Mouse (Mus musculus) neural tube, embryonic 14.5 days (tissue): ENCODE data around the gene Ubr4. TPM values are rescaled to one million over a fixed set of nuclear protein-coding genes. Genes with fewer than 3 reads are reported as not detected.

Experiments
- ATAC-seq: fragments of 200-750 bp; cut with Nextera tagmentation; 2 replicates; pipeline ENCODE4 v1.8.0; 2017; ENCODE audit warnings: low read depth, mild to moderate bottlenecking, moderate TSS enrichment, moderate library complexity
- H3K27ac ChIP-seq: fragments of 300-500 bp; sonication (generic); 2 replicates; pipeline ENCODE4 v1.5.1; 2014; ENCODE audit warnings: low read depth, mild to moderate bottlenecking, control low read depth, low read length, moderate library complexity, mixed read lengths
- H3K27me3 ChIP-seq: fragments of 300-500 bp; sonication (generic); 2 replicates; pipeline ENCODE4 v1.6.1; 2014; ENCODE audit warnings: low read length; ENCODE audit not compliant: control insufficient read depth, insufficient read depth
- H3K36me3 ChIP-seq: fragments of 300-500 bp; sonication (generic); 2 replicates; pipeline ENCODE4 v1.6.1; 2014; ENCODE audit warnings: low read length, mixed read lengths; ENCODE audit not compliant: control insufficient read depth, insufficient read depth
- H3K4me1 ChIP-seq: fragments of 300-500 bp; sonication (generic); 2 replicates; pipeline ENCODE4 v1.6.1; 2014; ENCODE audit warnings: low read length; ENCODE audit not compliant: control insufficient read depth, insufficient read depth
- H3K4me2 ChIP-seq: fragments of 300-500 bp; sonication (generic); 2 replicates; pipeline ENCODE4 v1.6.1; 2014; ENCODE audit warnings: mild to moderate bottlenecking, low read depth, low read length, control low read depth
- H3K4me3 ChIP-seq: fragments of 300-500 bp; sonication (generic); 2 replicates; pipeline ENCODE4 v1.5.1; 2014; ENCODE audit warnings: low read depth, low read length, control low read depth, mixed read lengths
- H3K9ac ChIP-seq: fragments of 300-500 bp; sonication (generic); replicated peaks from 2 replicates; pipeline ENCODE4 v1.6.1; 2014; ENCODE audit warnings: low read depth, mild to moderate bottlenecking, control low read depth, low read length, mixed read lengths
- H3K9me3 ChIP-seq: fragments of 300-500 bp; sonication (generic); 2 replicates; pipeline ENCODE4 v1.6.1; 2016; ENCODE audit warnings: low read length; ENCODE audit not compliant: control insufficient read depth
- WGBS: fragments of 180-500 bp; shearing (Covaris S2); extraction: QIAGEN DNeasy Blood & Tissue Kit; methylation state at CpG from one replicate; pipeline ENCODE4 v1.1.7; 2014; 5-methylcytosine and 5-hydroxymethylcytosine counted together
- polyA plus RNA-seq: library from polyadenylated mRNA; unstranded; fragments of >200 nt; fragmentation: Nextera tagmentation; extraction: Ambion mirVana; gene quantifications from 2 replicates; pipeline ENCODE4 v1.2.1, GENCODE M21; 2014

Ubr4 gene
- polyA plus RNA-seq, 1 experiment from 2014 or later, result 99.2 TPM

- Histone ChIP-seq H3K4me3 (no peak overlapping the region), H3K27me3 (no peaks in the 10 kb centered on the region), H3K4me1 (no peaks in the 10 kb centered on the region), H3K9me3 (no peaks in the 10 kb centered on the region), H3K9ac (no peak overlapping the region), H3K36me3 (peaks cover 17% of the 10 kb centered on the region), H3K4me2 (no peak overlapping the region), H3K27ac (no peak overlapping the region)
- 94% methylated on average over 11 of the region's 11 CpGs for WGBS
- no peak for ATAC-seq
These were observed 34.0 kb upstream of the Ubr4 start for GRCm38 (mm10) chr4:139318449-139318848.

DNA sequence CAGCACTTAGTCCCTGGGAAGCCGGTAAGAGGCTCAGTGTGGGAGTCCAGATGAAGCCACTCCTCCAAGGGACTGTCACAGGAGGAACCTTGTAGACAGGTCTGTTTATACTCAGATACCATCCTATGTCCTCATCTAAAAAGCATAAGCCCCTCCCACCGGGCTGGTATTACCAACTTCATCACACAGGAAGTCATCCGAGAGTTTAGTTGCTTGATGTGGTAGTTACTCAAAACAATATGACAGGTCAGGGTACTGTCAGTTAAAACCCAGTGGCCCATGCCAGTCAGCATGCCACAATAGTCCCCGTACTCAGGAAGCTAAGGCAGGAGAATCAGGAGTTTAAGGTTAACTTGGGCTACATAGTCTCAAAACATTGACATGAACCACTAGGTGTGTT lies 32.7 kb upstream of the Ubr4 start:
- H3K9ac ChIP-seq, result no peak overlapping the region
- H3K4me1 ChIP-seq, result no peaks in the 10 kb centered on the region
- H3K4me3 ChIP-seq, result no peak overlapping the region
- no peak overlapping the region for H3K4me2 ChIP-seq
- H3K9me3 ChIP-seq, result no peaks in the 10 kb centered on the region
- no peaks in the 10 kb centered on the region for H3K27me3 ChIP-seq
- no peak overlapping the region for H3K27ac ChIP-seq
- no peak for ATAC-seq
- peaks cover 12% of the 10 kb centered on the region for H3K36me3 ChIP-seq
- WGBS, result 96% methylated on average over 4 of the region's 4 CpGs

GRCm38 (mm10) chr4:139330605-139331004 lies 21.8 kb upstream of the Ubr4 start:
- no peak overlapping the region for H3K4me2 ChIP-seq
- no peaks in the 10 kb centered on the region for H3K9me3 ChIP-seq
- no peak overlapping the region for H3K4me3 ChIP-seq

GRCm38 (mm10) chr4:139334631-139335295 lies 17.6 kb upstream of the Ubr4 start:
- 76% methylated on average over 5 of the region's 9 CpGs for WGBS
- ATAC-seq, result no peak
- Histone ChIP-seq H3K4me3 (no peak overlapping the region), H3K36me3 (no peaks in the 10 kb centered on the region), H3K4me1 (no peaks in the 10 kb centered on the region), H3K27ac (no peak overlapping the region), H3K9ac (no peak overlapping the region), H3K27me3 (no peaks in the 10 kb centered on the region; the same call in 1 of the 2 replicates), H3K4me2 (no peak overlapping the region), H3K9me3 (no peaks in the 10 kb centered on the region)

More at GRCm38 (mm10) chr4:139330605-139331004, 21.8 kb upstream of the Ubr4 start:
- H3K9ac ChIP-seq, result no peak overlapping the region
- WGBS, result 12% methylated on average over 10 of the region's 10 CpGs
- H3K36me3 ChIP-seq, result no peaks in the 10 kb centered on the region
- ATAC-seq, result no peak
- no peak overlapping the region for H3K27ac ChIP-seq
- no peaks in the 10 kb centered on the region for H3K27me3 ChIP-seq
- H3K4me1 ChIP-seq, result no peaks in the 10 kb centered on the region

DNA sequence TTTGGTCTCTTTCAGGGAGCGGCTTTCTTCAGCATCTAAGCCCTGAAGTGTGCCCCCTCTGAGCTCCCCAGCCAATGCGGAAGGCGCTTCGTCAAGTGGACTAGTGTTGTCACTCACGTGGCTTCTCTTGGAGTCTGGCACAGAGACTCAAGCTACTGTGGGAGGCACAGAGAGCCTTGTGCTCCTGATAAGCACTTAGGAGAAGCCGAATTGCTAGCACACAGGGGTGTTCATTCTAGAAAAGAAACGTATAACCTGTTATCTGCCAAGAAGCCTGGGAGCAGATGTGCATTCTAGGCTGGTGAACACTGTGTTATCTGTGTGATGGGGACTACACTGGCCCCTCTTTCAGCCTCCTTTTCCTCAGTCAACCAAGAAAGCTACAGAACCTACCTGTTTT lies 16.9 kb upstream of the Ubr4 start:
- H3K9ac ChIP-seq, result no peak overlapping the region
- H3K9me3 ChIP-seq, result no peaks in the 10 kb centered on the region
- no peaks in the 10 kb centered on the region; the same call in 1 of the 2 replicates for H3K27me3 ChIP-seq
- no peak overlapping the region for H3K27ac ChIP-seq
- H3K36me3 ChIP-seq, result no peaks in the 10 kb centered on the region
- no peaks in the 10 kb centered on the region for H3K4me1 ChIP-seq
- no peak for ATAC-seq
- H3K4me3 ChIP-seq, result no peak overlapping the region
- no peak overlapping the region for H3K4me2 ChIP-seq
- 78% methylated on average over 7 of the region's 7 CpGs for WGBS

GRCm38 (mm10) chr4:139336822-139337483 lies 15.5 kb upstream of the Ubr4 start:
- ATAC-seq, result no peak
- no peak overlapping the region for H3K4me3 ChIP-seq
- 21% methylated on average over 24 of the region's 24 CpGs for WGBS
- H3K4me1 ChIP-seq, result no peaks in the 10 kb centered on the region
- H3K27me3 ChIP-seq, result no peaks in the 10 kb centered on the region; the same call in 1 of the 2 replicates
- no peak overlapping the region for H3K4me2 ChIP-seq
- no peaks in the 10 kb centered on the region for H3K9me3 ChIP-seq
- no peak overlapping the region for H3K27ac ChIP-seq
- H3K9ac ChIP-seq, result no peak overlapping the region
- H3K36me3 ChIP-seq, result no peaks in the 10 kb centered on the region

GRCm38 (mm10) chr4:139338145-139338544 lies 14.3 kb upstream of the Ubr4 start:
- 50% methylated on average over 33 of the region's 33 CpGs for WGBS
- ATAC-seq, result no peak
- Histone ChIP-seq H3K9ac (no peak overlapping the region), H3K36me3 (no peaks in the 10 kb centered on the region), H3K27ac (no peak overlapping the region), H3K9me3 (no peaks in the 10 kb centered on the region), H3K4me3 (no peak overlapping the region), H3K27me3 (no peaks in the 10 kb centered on the region; the same call in 1 of the 2 replicates), H3K4me2 (no peak overlapping the region), H3K4me1 (no peaks in the 10 kb centered on the region)

DNA sequence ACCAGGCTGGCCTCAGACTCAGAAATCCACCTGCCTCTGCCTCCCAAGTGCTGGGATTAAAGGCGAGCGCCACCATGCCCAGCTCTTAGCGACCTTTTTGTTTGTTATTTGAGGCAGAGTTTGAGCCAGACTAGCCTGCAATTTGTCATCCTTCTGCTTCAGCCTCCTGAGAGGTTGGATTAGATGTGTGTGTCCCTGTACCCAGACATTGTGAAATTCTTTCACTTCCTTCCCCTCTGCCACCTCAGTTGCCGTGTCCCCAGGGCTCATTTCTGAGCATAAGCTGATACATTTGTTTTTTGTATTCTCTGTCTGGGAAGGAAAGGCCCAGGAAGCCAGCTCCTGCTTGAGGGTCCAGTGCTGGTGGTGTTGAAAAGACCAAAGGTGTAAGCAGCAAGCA lies 11.6 kb upstream of the Ubr4 start:
- Histone ChIP-seq H3K27me3 (no peaks in the 10 kb centered on the region; the same call in 1 of the 2 replicates), H3K27ac (no peak overlapping the region), H3K9ac (no peak overlapping the region), H3K4me3 (no peak overlapping the region), H3K4me1 (no peaks in the 10 kb centered on the region), H3K9me3 (no peaks in the 10 kb centered on the region), H3K4me2 (no peak overlapping the region), H3K36me3 (no peaks in the 10 kb centered on the region)
- 83% methylated on average over 4 of the region's 4 CpGs for WGBS
- no peak for ATAC-seq

- no peaks in the 10 kb centered on the region for H3K4me1 ChIP-seq
- H3K9me3 ChIP-seq, result no peaks in the 10 kb centered on the region
- peaks cover 4% of the 10 kb centered on the region; the same call in 1 of the 2 replicates for H3K36me3 ChIP-seq
- H3K4me2 ChIP-seq, result no peak overlapping the region
- no peak overlapping the region for H3K4me3 ChIP-seq
- H3K27me3 ChIP-seq, result no peaks in the 10 kb centered on the region; the same call in 1 of the 2 replicates
- no peak overlapping the region for H3K27ac ChIP-seq
- 80% methylated on average over 7 of the region's 7 CpGs for WGBS
- no peak overlapping the region for H3K9ac ChIP-seq
- ATAC-seq, result no peak
These were observed 10.7 kb upstream of the Ubr4 start for GRCm38 (mm10) chr4:139341556-139342233.
